Mouse (Mus musculus): Measurements from ENCODE around the gene Pou5f1. TPM values are rescaled to one million over a fixed set of nuclear protein-coding genes. Genes with fewer than 3 reads are reported as not detected.

The Pou5f1 gene
- polyA plus RNA-seq, 1 experiment from 2014 or later, result not detected

- Histone ChIP-seq H3K27me3 (replicated peaks; ENCODE audit: control insufficient read depth, insufficient read depth, low read length) (no peaks in the 10 kb centered on the region), H3K36me3 (ENCODE audit: control insufficient read depth, insufficient read depth, low read length) (0 out of 2 replicates have a peak, but pooled peaks cover 5% of the 10 kb centered on the region), H3K4me1 (ENCODE audit: control insufficient read depth, insufficient read depth, low read length) (no peaks in the 10 kb centered on the region), H3K27ac (ENCODE audit: low read length) (no peak overlapping the region), H3K4me3 (ENCODE audit: low read length) (no peak overlapping the region), H3K9ac (ENCODE audit: low read depth, low read length) (no peak overlapping the region), H3K4me2 (ENCODE audit: low read depth, low read length) (no peak overlapping the region), H3K9me3 (ENCODE audit: control insufficient read depth, low read length) (no peaks in the 10 kb centered on the region)
- ATAC-seq, result no peak
- 85% methylated on average over 9 of the region's 9 CpGs for WGBS
These were observed 18.5 kb downstream of the Pou5f1 start for GRCm38 (mm10) chr17:35524354-35524753.

- Histone ChIP-seq H3K4me3 (ENCODE audit: low read length) (no peak overlapping the region), H3K27ac (ENCODE audit: low read length) (no peak overlapping the region), H3K9ac (ENCODE audit: low read depth, low read length) (no peak overlapping the region), H3K36me3 (ENCODE audit: control insufficient read depth, insufficient read depth, low read length) (0 out of 2 replicates have a peak, but pooled peaks cover 5% of the 10 kb centered on the region), H3K9me3 (ENCODE audit: control insufficient read depth, low read length) (no peaks in the 10 kb centered on the region), H3K4me1 (ENCODE audit: control insufficient read depth, insufficient read depth, low read length) (no peaks in the 10 kb centered on the region), H3K4me2 (ENCODE audit: low read depth, low read length) (no peak overlapping the region), H3K27me3 (replicated peaks; ENCODE audit: control insufficient read depth, insufficient read depth, low read length) (no peaks in the 10 kb centered on the region)
- 70% methylated on average over 8 of the region's 8 CpGs for WGBS
- ATAC-seq, result no peak
These were observed 20.8 kb downstream of the Pou5f1 start for GRCm38 (mm10) chr17:35526644-35527043.

DNA sequence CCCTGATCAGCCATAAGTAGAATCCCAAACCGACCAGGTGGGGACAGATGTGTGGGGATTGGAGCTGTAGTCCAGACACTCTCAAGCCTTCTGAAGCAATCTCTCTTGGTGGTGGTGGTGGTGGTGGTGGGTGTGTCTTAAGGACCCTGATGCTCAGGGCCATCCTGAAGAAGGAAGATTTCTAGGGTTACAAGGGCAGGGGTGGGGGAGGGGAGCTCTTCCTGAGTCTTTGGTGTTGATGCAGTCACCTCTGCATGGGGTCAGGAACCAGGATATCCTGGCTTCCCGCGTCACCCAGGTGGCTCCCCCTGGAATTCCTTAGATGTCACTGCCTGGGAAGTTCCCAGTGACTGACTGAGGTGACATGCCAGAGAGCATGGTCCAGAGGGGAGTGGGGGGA is 26.5 kb downstream of the Pou5f1 start:
- no peak overlapping the region for H3K4me2 ChIP-seq (ENCODE audit: low read depth, low read length)
- no peak for ATAC-seq
- no peak overlapping the region for H3K9ac ChIP-seq (ENCODE audit: low read depth, low read length)
- no peaks in the 10 kb centered on the region for H3K9me3 ChIP-seq (ENCODE audit: control insufficient read depth, low read length)
- no peaks in the 10 kb centered on the region for H3K4me1 ChIP-seq (ENCODE audit: control insufficient read depth, insufficient read depth, low read length)
- no peak overlapping the region for H3K4me3 ChIP-seq (ENCODE audit: low read length)
- no peaks in the 10 kb centered on the region for H3K27me3 ChIP-seq (replicated peaks; ENCODE audit: control insufficient read depth, insufficient read depth, low read length)
- no peak overlapping the region for H3K27ac ChIP-seq (ENCODE audit: low read length)
- WGBS, result 9% methylated on average over 3 of the region's 3 CpGs
- H3K36me3 ChIP-seq (ENCODE audit: control insufficient read depth, insufficient read depth, low read length), result 0 out of 2 replicates have a peak, but pooled peaks cover 5% of the 10 kb centered on the region

DNA sequence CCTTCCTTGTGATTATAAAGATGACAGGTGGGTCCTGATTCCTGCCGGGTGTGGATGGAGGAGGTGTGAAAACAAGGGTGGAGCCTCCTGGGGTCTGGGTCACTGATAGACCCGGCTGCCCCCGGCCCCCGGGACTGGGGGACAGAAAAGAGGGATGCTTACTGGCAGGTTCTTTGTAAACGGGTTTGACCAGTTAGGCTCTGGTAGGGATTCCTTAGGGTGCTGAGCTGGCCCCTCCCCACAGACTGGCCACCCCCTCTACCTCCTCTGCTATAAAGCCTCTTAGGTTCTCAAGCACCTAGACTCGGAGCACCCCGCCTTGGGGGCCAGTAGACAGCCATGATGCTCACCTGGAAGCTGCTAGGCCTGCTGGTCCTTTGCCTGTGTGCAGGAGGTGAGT is 27.1 kb downstream of the Pou5f1 start, which contains the start of gene Psors1c2:
Psors1c2 (plus strand) TSS at position 301 of the 400 bp plus-strand sequence.
- no peak within 1 kb of the TSS for H3K9ac ChIP-seq (ENCODE audit: low read depth, low read length)
- no peaks in the 10 kb centered on the region for H3K27me3 ChIP-seq (replicated peaks; ENCODE audit: control insufficient read depth, insufficient read depth, low read length)
- no peaks in the 10 kb centered on the region for H3K4me1 ChIP-seq (ENCODE audit: control insufficient read depth, insufficient read depth, low read length)
- H3K9me3 ChIP-seq (ENCODE audit: control insufficient read depth, low read length), result no peaks in the 10 kb centered on the region
- no peak for ATAC-seq
- H3K36me3 ChIP-seq (ENCODE audit: control insufficient read depth, insufficient read depth, low read length), result 0 out of 2 replicates have a peak, but pooled peaks cover 5% of the 10 kb centered on the region
- no peak within 1 kb of the TSS for H3K27ac ChIP-seq (ENCODE audit: low read length)
- no peak within 1 kb of the TSS for H3K4me3 ChIP-seq (ENCODE audit: low read length)
- no peak within 1 kb of the TSS for H3K4me2 ChIP-seq (ENCODE audit: low read depth, low read length)
- 27% methylated on average over 7 of the region's 7 CpGs for WGBS

GRCm38 (mm10) chr17:35534343-35534742 is 28.5 kb downstream of the Pou5f1 start:
- no peaks in the 10 kb centered on the region for H3K4me1 ChIP-seq (ENCODE audit: control insufficient read depth, insufficient read depth, low read length)
- H3K36me3 ChIP-seq (ENCODE audit: control insufficient read depth, insufficient read depth, low read length), result no peaks in the 10 kb centered on the region
- H3K27ac ChIP-seq (ENCODE audit: low read length), result no peak overlapping the region
- H3K9ac ChIP-seq (ENCODE audit: low read depth, low read length), result no peak overlapping the region
- WGBS, result 14% methylated on average over 6 of the region's 6 CpGs
- peak; percentile 53; the same call in 1 of the 2 replicates for ATAC-seq
- no peaks in the 10 kb centered on the region for H3K27me3 ChIP-seq (replicated peaks; ENCODE audit: control insufficient read depth, insufficient read depth, low read length)
- H3K9me3 ChIP-seq (ENCODE audit: control insufficient read depth, low read length), result no peaks in the 10 kb centered on the region
- no peak overlapping the region for H3K4me2 ChIP-seq (ENCODE audit: low read depth, low read length)
- no peak overlapping the region for H3K4me3 ChIP-seq (ENCODE audit: low read length)

GRCm38 (mm10) chr17:35537421-35537820 is 31.6 kb downstream of the Pou5f1 start:
- H3K27me3 ChIP-seq (replicated peaks; ENCODE audit: control insufficient read depth, insufficient read depth, low read length), result no peaks in the 10 kb centered on the region
- H3K4me3 ChIP-seq (ENCODE audit: low read length), result no peak overlapping the region
- no peak for ATAC-seq
- no peaks in the 10 kb centered on the region for H3K36me3 ChIP-seq (ENCODE audit: control insufficient read depth, insufficient read depth, low read length)
- no peaks in the 10 kb centered on the region for H3K9me3 ChIP-seq (ENCODE audit: control insufficient read depth, low read length)
- WGBS, result 81% methylated on average over 4 of the region's 4 CpGs
- no peak overlapping the region for H3K4me2 ChIP-seq (ENCODE audit: low read depth, low read length)
- no peak overlapping the region for H3K9ac ChIP-seq (ENCODE audit: low read depth, low read length)
- no peak overlapping the region for H3K27ac ChIP-seq (ENCODE audit: low read length)
- no peaks in the 10 kb centered on the region for H3K4me1 ChIP-seq (ENCODE audit: control insufficient read depth, insufficient read depth, low read length)

DNA sequence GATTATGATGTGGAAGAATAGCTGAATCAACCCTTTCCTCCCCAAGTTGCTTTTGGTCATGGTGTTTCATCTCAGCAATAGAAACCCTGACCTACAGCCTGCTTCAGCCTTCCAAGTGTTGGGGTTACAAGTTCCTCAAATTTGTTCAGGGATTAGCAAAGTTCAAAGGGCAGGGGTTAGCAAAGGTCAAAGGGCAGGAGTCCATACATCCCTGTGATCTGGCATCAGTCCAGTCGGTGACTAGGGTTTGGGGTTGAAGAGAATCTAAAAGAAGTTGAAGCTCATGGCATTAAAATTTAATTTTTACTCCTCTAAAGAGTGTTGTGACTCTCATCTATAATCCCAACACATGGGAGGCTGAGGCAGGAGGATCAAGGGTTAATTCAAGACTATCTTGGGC is 32.7 kb downstream of the Pou5f1 start:
- Histone ChIP-seq H3K4me1 (ENCODE audit: control insufficient read depth, insufficient read depth, low read length) (no peaks in the 10 kb centered on the region), H3K36me3 (ENCODE audit: control insufficient read depth, insufficient read depth, low read length) (no peaks in the 10 kb centered on the region), H3K9me3 (ENCODE audit: control insufficient read depth, low read length) (no peaks in the 10 kb centered on the region), H3K27ac (ENCODE audit: low read length) (no peak overlapping the region), H3K9ac (ENCODE audit: low read depth, low read length) (no peak overlapping the region), H3K4me2 (ENCODE audit: low read depth, low read length) (no peak overlapping the region), H3K27me3 (replicated peaks; ENCODE audit: control insufficient read depth, insufficient read depth, low read length) (no peaks in the 10 kb centered on the region), H3K4me3 (ENCODE audit: low read length) (no peak overlapping the region)
- ATAC-seq, result no peak
- 74% methylated on average over 1 of the region's 1 CpGs for WGBS

- Histone ChIP-seq H3K36me3 (ENCODE audit: control insufficient read depth, insufficient read depth, low read length) (no peaks in the 10 kb centered on the region), H3K27ac (ENCODE audit: low read length) (no peak overlapping the region), H3K4me2 (ENCODE audit: low read depth, low read length) (no peak overlapping the region), H3K4me3 (ENCODE audit: low read length) (no peak overlapping the region), H3K9me3 (ENCODE audit: control insufficient read depth, low read length) (no peaks in the 10 kb centered on the region), H3K9ac (ENCODE audit: low read depth, low read length) (no peak overlapping the region), H3K27me3 (replicated peaks; ENCODE audit: control insufficient read depth, insufficient read depth, low read length) (no peaks in the 10 kb centered on the region), H3K4me1 (ENCODE audit: control insufficient read depth, insufficient read depth, low read length) (no peaks in the 10 kb centered on the region)
- no peak for ATAC-seq
- WGBS, result 63% methylated on average over 10 of the region's 10 CpGs
These were observed 33.7 kb downstream of the Pou5f1 start for GRCm38 (mm10) chr17:35539540-35539939.

GRCm38 (mm10) chr17:35542761-35543411 is 37.1 kb downstream of the Pou5f1 start:
- ATAC-seq, result no peak
- Histone ChIP-seq H3K9ac (ENCODE audit: low read depth, low read length) (no peak overlapping the region), H3K27ac (ENCODE audit: low read length) (no peak overlapping the region), H3K4me2 (ENCODE audit: low read depth, low read length) (no peak overlapping the region), H3K27me3 (replicated peaks; ENCODE audit: control insufficient read depth, insufficient read depth, low read length) (no peaks in the 10 kb centered on the region), H3K36me3 (ENCODE audit: control insufficient read depth, insufficient read depth, low read length) (no peaks in the 10 kb centered on the region), H3K9me3 (ENCODE audit: control insufficient read depth, low read length) (no peaks in the 10 kb centered on the region), H3K4me1 (ENCODE audit: control insufficient read depth, insufficient read depth, low read length) (no peaks in the 10 kb centered on the region), H3K4me3 (ENCODE audit: low read length) (no peak overlapping the region)
- WGBS, result 80% methylated on average over 15 of the region's 15 CpGs

- no peak for ATAC-seq
- Histone ChIP-seq H3K4me1 (ENCODE audit: control insufficient read depth, insufficient read depth, low read length) (no peaks in the 10 kb centered on the region; the same call in 1 of the 2 replicates), H3K9me3 (ENCODE audit: control insufficient read depth, low read length) (no peaks in the 10 kb centered on the region), H3K27ac (ENCODE audit: low read length) (no peak overlapping the region), H3K36me3 (ENCODE audit: control insufficient read depth, insufficient read depth, low read length) (no peaks in the 10 kb centered on the region), H3K4me2 (ENCODE audit: low read depth, low read length) (no peak overlapping the region), H3K27me3 (replicated peaks; ENCODE audit: control insufficient read depth, insufficient read depth, low read length) (no peaks in the 10 kb centered on the region), H3K9ac (ENCODE audit: low read depth, low read length) (no peak overlapping the region), H3K4me3 (ENCODE audit: low read length) (no peak overlapping the region)
- 47% methylated on average over 14 of the region's 14 CpGs for WGBS
These were observed 37.6 kb downstream of the Pou5f1 start for GRCm38 (mm10) chr17:35543412-35543861.

Measured in intestine, embryonic 16.5 days (tissue).